Mouse (Mus musculus): Measurements from ENCODE around the gene Rora. TPM values are rescaled to one million over a fixed set of nuclear protein-coding genes. Genes with fewer than 3 reads are reported as not detected.
A peak's percentile ranks its signal among the peaks of the same experiment; 100 is the strongest.

The Rora gene
- polyA plus RNA-seq, 2 experiments, result 4.5 to 10.1 TPM

DNA sequence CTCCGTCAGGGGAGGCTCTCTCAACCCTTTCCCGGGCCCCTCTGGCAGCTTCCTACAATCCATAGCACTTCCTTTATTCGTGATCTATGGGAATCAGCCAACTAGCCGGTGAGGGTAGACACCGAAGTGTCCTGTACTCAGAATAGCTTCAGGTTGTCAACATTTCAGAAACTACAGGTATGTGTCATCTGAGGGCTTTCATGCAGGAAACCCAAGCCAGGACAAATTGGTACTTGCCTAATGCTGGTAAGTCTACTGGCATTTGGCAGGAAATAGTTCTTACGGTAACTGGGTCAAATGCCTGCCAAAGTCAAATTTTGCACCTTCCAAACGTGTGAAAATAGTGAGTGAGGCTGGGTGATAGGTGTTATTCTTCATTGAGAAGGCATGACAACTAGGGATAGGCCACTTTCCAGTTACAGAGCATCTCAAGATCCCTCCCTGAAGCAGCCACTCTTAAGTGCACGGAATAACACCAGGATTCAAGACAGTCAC lies 708.4 kb downstream of the Rora start:
- Histone ChIP-seq H3K9me3 (ENCODE audit: control insufficient read depth, low read length) (no peaks in the 10 kb centered on the region), H3K27ac (replicated peaks; ENCODE audit: low read depth, low read length) (no peak overlapping the region), H3K4me3 (replicated peaks; ENCODE audit: low read length) (no peak overlapping the region), H3K9ac (ENCODE audit: low read depth, low read length, severe bottlenecking) (no peak overlapping the region), H3K4me1 (ENCODE audit: control insufficient read depth, insufficient read depth, low read length) (0 out of 2 replicates have a peak, but pooled peaks cover 2% of the 10 kb centered on the region), H3K4me2 (replicated peaks; ENCODE audit: low read depth, low read length, severe bottlenecking) (no peak overlapping the region), H3K27me3 (ENCODE audit: control insufficient read depth, insufficient read depth, low read length) (no peaks in the 10 kb centered on the region), H3K36me3 (ENCODE audit: control insufficient read depth, insufficient read depth, low read length) (peaks cover 4% of the 10 kb centered on the region; the same call in 1 of the 2 replicates)
- no peak for TF ChIP-seq POLR2A (IDR thresholded peaks at IDR 0.05; ENCODE audit: borderline replicate concordance, extremely low read depth, insufficient read depth, insufficient read length)
- DNase-seq (ENCODE audit: low spot score) (no peak), ATAC-seq (ENCODE audit: low FRiP score, low read depth) (no peak)
- WGBS, result 88% methylated on average over 8 of the region's 8 CpGs

DNA sequence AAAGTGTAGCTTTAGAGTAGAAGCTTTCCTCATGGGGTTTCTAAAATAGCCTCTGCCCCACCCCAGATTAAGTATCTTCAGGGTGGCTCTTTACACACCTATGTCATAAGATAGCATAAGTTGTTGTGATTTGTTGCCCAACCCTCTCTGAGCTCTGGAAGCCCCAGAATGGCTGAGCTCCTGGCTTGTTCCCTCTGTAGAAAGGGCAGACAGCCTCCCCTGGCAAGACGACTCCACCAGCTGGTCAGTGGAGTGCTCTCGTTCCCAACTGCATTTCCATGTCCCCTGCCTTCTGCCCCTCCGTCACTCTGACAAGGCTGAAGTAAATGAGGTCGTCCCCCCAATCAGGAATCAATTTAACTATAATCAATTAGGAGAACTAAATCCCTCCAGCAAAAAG lies 709.2 kb downstream of the Rora start:
- TF ChIP-seq POLR2A (IDR thresholded peaks at IDR 0.05; ENCODE audit: borderline replicate concordance, extremely low read depth, insufficient read depth, insufficient read length), result no peak
- Histone ChIP-seq H3K27ac (replicated peaks; ENCODE audit: low read depth, low read length) (no peak overlapping the region), H3K9ac (ENCODE audit: low read depth, low read length, severe bottlenecking) (no peak overlapping the region), H3K4me2 (replicated peaks; ENCODE audit: low read depth, low read length, severe bottlenecking) (no peak overlapping the region), H3K4me1 (ENCODE audit: control insufficient read depth, insufficient read depth, low read length) (0 out of 2 replicates have a peak, but pooled peaks cover 2% of the 10 kb centered on the region), H3K27me3 (ENCODE audit: control insufficient read depth, insufficient read depth, low read length) (no peaks in the 10 kb centered on the region), H3K4me3 (replicated peaks; ENCODE audit: low read length) (no peak overlapping the region), H3K36me3 (ENCODE audit: control insufficient read depth, insufficient read depth, low read length) (peaks cover 4% of the 10 kb centered on the region; the same call in 1 of the 2 replicates), H3K9me3 (ENCODE audit: control insufficient read depth, low read length) (no peaks in the 10 kb centered on the region)
- 31% methylated on average over 4 of the region's 4 CpGs for WGBS
- DNase-seq (ENCODE audit: low spot score), result no peak
- ATAC-seq (ENCODE audit: low FRiP score, low read depth), result no peak

DNA sequence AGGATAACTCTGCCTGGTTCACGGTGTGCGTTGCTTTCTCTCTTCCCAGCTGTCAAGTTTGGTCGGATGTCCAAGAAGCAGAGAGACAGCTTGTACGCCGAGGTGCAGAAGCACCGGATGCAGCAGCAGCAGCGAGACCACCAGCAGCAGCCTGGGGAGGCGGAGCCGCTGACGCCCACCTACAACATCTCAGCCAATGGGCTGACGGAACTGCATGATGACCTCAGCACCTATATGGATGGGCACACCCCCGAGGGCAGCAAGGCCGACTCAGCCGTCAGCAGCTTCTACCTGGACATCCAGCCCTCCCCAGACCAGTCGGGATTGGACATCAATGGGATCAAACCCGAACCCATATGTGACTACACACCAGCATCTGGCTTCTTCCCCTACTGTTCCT lies 710.5 kb downstream of the Rora start:
- Histone ChIP-seq H3K36me3 (ENCODE audit: control insufficient read depth, insufficient read depth, low read length) (peaks cover 4% of the 10 kb centered on the region; the same call in 1 of the 2 replicates), H3K27me3 (ENCODE audit: control insufficient read depth, insufficient read depth, low read length) (no peaks in the 10 kb centered on the region), H3K4me3 (replicated peaks; ENCODE audit: low read length) (no peak overlapping the region), H3K27ac (replicated peaks; ENCODE audit: low read depth, low read length) (no peak overlapping the region), H3K9ac (ENCODE audit: low read depth, low read length, severe bottlenecking) (no peak overlapping the region), H3K4me1 (ENCODE audit: control insufficient read depth, insufficient read depth, low read length) (0 out of 2 replicates have a peak, but pooled peaks cover 2% of the 10 kb centered on the region), H3K4me2 (replicated peaks; ENCODE audit: low read depth, low read length, severe bottlenecking) (no peak overlapping the region), H3K9me3 (ENCODE audit: control insufficient read depth, low read length) (no peaks in the 10 kb centered on the region)
- DNase-seq (ENCODE audit: low spot score), result no peak
- no peak for TF ChIP-seq POLR2A (IDR thresholded peaks at IDR 0.05; ENCODE audit: borderline replicate concordance, extremely low read depth, insufficient read depth, insufficient read length)
- ATAC-seq (ENCODE audit: low FRiP score, low read depth), result no peak
- WGBS, result 67% methylated on average over 16 of the region's 16 CpGs

DNA sequence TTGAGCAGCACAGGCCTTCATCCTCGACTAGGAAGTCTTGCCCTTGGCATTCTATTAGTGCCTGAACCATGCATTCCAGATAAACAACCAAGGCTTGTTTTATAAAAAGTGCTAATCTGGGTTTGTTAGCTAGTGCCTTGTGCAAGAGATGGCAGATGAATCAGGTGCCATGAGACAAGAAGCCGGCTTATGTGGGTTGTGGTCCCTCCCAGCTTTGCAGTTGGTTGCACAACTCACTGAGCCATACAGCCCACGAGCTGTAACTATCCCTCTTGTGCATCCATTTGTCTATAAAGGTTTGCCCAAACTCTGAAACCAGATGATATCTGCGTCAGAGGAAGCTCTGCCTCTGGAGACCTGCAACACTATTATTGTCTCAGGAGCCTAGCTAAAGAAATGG lies 713.5 kb downstream of the Rora start:
- H3K4me2 ChIP-seq (replicated peaks; ENCODE audit: low read depth, low read length, severe bottlenecking), result no peak overlapping the region
- DNase-seq (ENCODE audit: low spot score) (no peak), ATAC-seq (ENCODE audit: low FRiP score, low read depth) (no peak)
- H3K27me3 ChIP-seq (ENCODE audit: control insufficient read depth, insufficient read depth, low read length), result no peaks in the 10 kb centered on the region
- WGBS, result 71% methylated on average over 4 of the region's 4 CpGs
- H3K4me3 ChIP-seq (replicated peaks; ENCODE audit: low read length), result no peak overlapping the region
- H3K27ac ChIP-seq (replicated peaks; ENCODE audit: low read depth, low read length), result no peak overlapping the region
- 0 out of 2 replicates have a peak, but pooled peaks cover 2% of the 10 kb centered on the region for H3K4me1 ChIP-seq (ENCODE audit: control insufficient read depth, insufficient read depth, low read length)
- no peak for TF ChIP-seq POLR2A (IDR thresholded peaks at IDR 0.05; ENCODE audit: borderline replicate concordance, extremely low read depth, insufficient read depth, insufficient read length)
- peaks cover 4% of the 10 kb centered on the region; the same call in 1 of the 2 replicates for H3K36me3 ChIP-seq (ENCODE audit: control insufficient read depth, insufficient read depth, low read length)
- H3K9me3 ChIP-seq (ENCODE audit: control insufficient read depth, low read length), result no peaks in the 10 kb centered on the region
- H3K9ac ChIP-seq (ENCODE audit: low read depth, low read length, severe bottlenecking), result no peak overlapping the region

DNA sequence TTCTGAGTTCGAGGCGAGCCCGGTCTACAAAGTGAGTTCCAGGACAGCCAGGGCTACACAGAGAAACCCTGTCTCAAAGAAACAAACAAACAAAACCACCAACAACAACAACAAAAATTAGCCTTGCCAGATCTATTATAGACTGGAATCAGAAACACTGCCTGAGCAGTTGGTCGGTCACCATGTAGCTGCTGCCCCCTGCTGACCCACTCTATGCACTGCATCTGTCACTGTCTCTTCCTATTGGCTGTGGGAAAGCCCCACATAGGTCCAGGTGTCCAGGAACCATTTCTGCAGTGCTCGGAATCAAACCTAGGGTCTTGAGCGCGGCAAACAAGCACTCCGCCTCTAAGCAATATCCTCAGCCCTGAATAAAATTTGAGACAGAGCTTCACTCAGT lies 714.5 kb downstream of the Rora start:
- Histone ChIP-seq H3K27ac (replicated peaks; ENCODE audit: low read depth, low read length) (no peak overlapping the region), H3K9me3 (ENCODE audit: control insufficient read depth, low read length) (no peaks in the 10 kb centered on the region), H3K4me2 (replicated peaks; ENCODE audit: low read depth, low read length, severe bottlenecking) (no peak overlapping the region), H3K9ac (ENCODE audit: low read depth, low read length, severe bottlenecking) (no peak overlapping the region), H3K36me3 (ENCODE audit: control insufficient read depth, insufficient read depth, low read length) (peaks cover 4% of the 10 kb centered on the region; the same call in 1 of the 2 replicates), H3K27me3 (ENCODE audit: control insufficient read depth, insufficient read depth, low read length) (no peaks in the 10 kb centered on the region), H3K4me1 (ENCODE audit: control insufficient read depth, insufficient read depth, low read length) (0 out of 2 replicates have a peak, but pooled peaks cover 2% of the 10 kb centered on the region), H3K4me3 (replicated peaks; ENCODE audit: low read length) (no peak overlapping the region)
- WGBS, result 78% methylated on average over 8 of the region's 8 CpGs
- ATAC-seq (ENCODE audit: low FRiP score, low read depth), result no peak
- no peak for TF ChIP-seq POLR2A (IDR thresholded peaks at IDR 0.05; ENCODE audit: borderline replicate concordance, extremely low read depth, insufficient read depth, insufficient read length)
- peak; percentile 49 for DNase-seq (ENCODE audit: low spot score)
